ENCODE assay signal across 8 mouse cellular contexts in the genomic region with DNA sequence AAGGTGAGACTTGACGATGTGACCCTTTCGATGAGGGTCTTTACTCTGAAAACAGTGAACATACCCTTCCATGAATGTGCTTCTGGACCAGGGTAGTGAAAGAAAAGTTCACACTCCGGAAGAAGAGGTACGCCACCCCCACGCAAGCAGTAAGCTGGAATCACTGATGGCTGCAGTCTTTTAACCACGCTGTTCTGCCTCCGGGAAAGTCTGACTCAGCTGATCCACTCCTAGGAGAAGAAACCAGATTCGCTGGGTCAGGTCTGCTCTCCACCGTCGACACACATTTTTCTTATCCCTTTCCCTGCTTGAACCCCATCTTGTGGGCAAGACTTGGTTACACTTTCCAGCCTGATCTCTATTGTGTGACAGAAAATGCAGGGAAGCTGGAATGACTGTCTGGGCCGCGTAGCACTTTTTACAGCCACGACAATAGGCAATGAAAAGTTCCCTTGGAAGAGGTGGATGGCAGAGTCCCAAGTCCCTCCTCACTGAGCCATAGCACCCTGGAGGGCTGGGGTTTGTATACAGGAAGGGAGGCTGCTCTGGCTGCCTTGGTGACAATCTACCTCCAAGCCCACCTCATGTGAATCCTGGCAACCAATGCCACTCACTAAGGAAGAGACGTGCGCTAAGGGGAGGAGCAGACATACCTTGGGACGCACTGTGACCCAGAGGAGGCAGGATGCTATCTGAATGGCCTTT.
A peak's percentile ranks its signal among the peaks of the same experiment; 100 is the strongest.
DNase-seq lines count a peak whose midpoint lies in the region; ATAC-seq lines count a peak whose summit lies in the region.

No protein-coding gene starts in this region.

- no peak overlapping the region for H3K27ac ChIP-seq in hindbrain, embryonic 15.5 days (replicated peaks)
- no peak overlapping the region for H3K27ac ChIP-seq in hindbrain, embryonic 12.5 days
- H3K27ac ChIP-seq in forebrain, embryonic 16.5 days (ENCODE audit: low read length): no peak overlapping the region
- H3K27ac ChIP-seq in lung, embryonic 15.5 days: no peak overlapping the region

- H3K4me1 ChIP-seq in hindbrain, embryonic 15.5 days (replicated peaks): peaks cover 9% of the 10 kb centered on the region
- H3K4me1 ChIP-seq in hindbrain, embryonic 12.5 days: no peaks in the 10 kb centered on the region
- H3K4me1 ChIP-seq in forebrain, embryonic 16.5 days (replicated peaks; ENCODE audit: control insufficient read depth, insufficient read depth, low read length): peaks cover 7% of the 10 kb centered on the region
- H3K4me1 ChIP-seq in lung, embryonic 15.5 days: peaks cover 5% of the 10 kb centered on the region; the same call in 1 of the 2 replicates

- H3K9me3 ChIP-seq in hindbrain, embryonic 15.5 days: no peaks in the 10 kb centered on the region
- H3K9me3 ChIP-seq in hindbrain, embryonic 12.5 days (replicated peaks): no peaks in the 10 kb centered on the region
- no peaks in the 10 kb centered on the region for H3K9me3 ChIP-seq in forebrain, embryonic 16.5 days (ENCODE audit: control insufficient read depth, low read length)
- no peaks in the 10 kb centered on the region for H3K9me3 ChIP-seq in lung, embryonic 15.5 days

- intact Hi-C loops in heart, postnatal 14 days (cut with DNase I): loop anchor here (5.0 kb wide), 1 partner anchor 94 kb away; no protein-coding TSS in a partner anchor

- H3K4me2 ChIP-seq in hindbrain, embryonic 15.5 days: peak overlapping the region; percentile 22
- H3K4me2 ChIP-seq in hindbrain, embryonic 12.5 days (replicated peaks): no peak overlapping the region
- no peak overlapping the region for H3K4me2 ChIP-seq in forebrain, embryonic 16.5 days (ENCODE audit: low read length)
- no peak overlapping the region; the same call in 1 of the 2 replicates for H3K4me2 ChIP-seq in lung, embryonic 15.5 days

- H3K27me3 ChIP-seq in hindbrain, embryonic 15.5 days: no peaks in the 10 kb centered on the region
- no peaks in the 10 kb centered on the region for H3K27me3 ChIP-seq in hindbrain, embryonic 12.5 days
- no peaks in the 10 kb centered on the region for H3K27me3 ChIP-seq in forebrain, embryonic 16.5 days (replicated peaks; ENCODE audit: control insufficient read depth, insufficient read depth, low read length)
- H3K27me3 ChIP-seq in lung, embryonic 15.5 days: no peaks in the 10 kb centered on the region

- peak; percentile 56; the same call in 1 of the 2 replicates for ATAC-seq in hindbrain, embryonic 15.5 days (ENCODE audit: low FRiP score, low read depth)
- no peak for ATAC-seq in hindbrain, embryonic 12.5 days (ENCODE audit: low FRiP score)
- peak; percentile 50; the same call in 1 of the 2 replicates for ATAC-seq in forebrain, embryonic 16.5 days
- ATAC-seq in lung, embryonic 15.5 days (ENCODE audit: borderline replicate concordance, extremely low read depth, low FRiP score, low TSS enrichment): peak; percentile 49; the same call in 1 of the 2 replicates

- no peaks in the 10 kb centered on the region for H3K36me3 ChIP-seq in hindbrain, embryonic 15.5 days
- no peaks in the 10 kb centered on the region for H3K36me3 ChIP-seq in hindbrain, embryonic 12.5 days
- H3K36me3 ChIP-seq in forebrain, embryonic 16.5 days (ENCODE audit: control insufficient read depth, insufficient read depth): no peaks in the 10 kb centered on the region
- no peaks in the 10 kb centered on the region for H3K36me3 ChIP-seq in lung, embryonic 15.5 days

- DNase-seq in heart, postnatal 14 days: peak; percentile 62 to 69
- DNase-seq in spleen, adult 18-20 months: no peak
- no peak for DNase-seq in thymus, adult 18-20 months
- no peak for DNase-seq in MN1 (ENCODE audit: low spot score)

- no peak overlapping the region for H3K9ac ChIP-seq in hindbrain, embryonic 15.5 days
- no peak overlapping the region for H3K9ac ChIP-seq in hindbrain, embryonic 12.5 days
- H3K9ac ChIP-seq in forebrain, embryonic 16.5 days (replicated peaks; ENCODE audit: low read depth, low read length): peak overlapping the region; percentile 11; the same call in 1 of the 2 replicates
- no peak overlapping the region for H3K9ac ChIP-seq in lung, embryonic 15.5 days

- H3K4me3 ChIP-seq in hindbrain, embryonic 15.5 days: no peak overlapping the region
- no peak overlapping the region for H3K4me3 ChIP-seq in hindbrain, embryonic 12.5 days
- H3K4me3 ChIP-seq in forebrain, embryonic 16.5 days (replicated peaks; ENCODE audit: low read length): no peak overlapping the region
- no peak overlapping the region for H3K4me3 ChIP-seq in lung, embryonic 15.5 days

- WGBS in hindbrain, embryonic 15.5 days: 58% methylated on average over 16 of the region's 16 CpGs
- 69% methylated on average over 16 of the region's 16 CpGs for WGBS in hindbrain, embryonic 12.5 days
- WGBS in forebrain, embryonic 16.5 days: 52% methylated on average over 16 of the region's 16 CpGs
- WGBS in lung, embryonic 15.5 days: 66% methylated on average over 16 of the region's 16 CpGs

Comparison
In these comparisons a context has a peak if more than half of its experiments do, and no peak if none do; other contexts are left out.
1. DNase-seq: peak in heart, postnatal 14 days (2 of 2); none in spleen, adult 18-20 months (0 of 2), thymus, adult 18-20 months (0 of 2) and MN1 (single experiment).